Mouse (Mus musculus): Measurements from ENCODE around the gene Rassf3.

DNA sequence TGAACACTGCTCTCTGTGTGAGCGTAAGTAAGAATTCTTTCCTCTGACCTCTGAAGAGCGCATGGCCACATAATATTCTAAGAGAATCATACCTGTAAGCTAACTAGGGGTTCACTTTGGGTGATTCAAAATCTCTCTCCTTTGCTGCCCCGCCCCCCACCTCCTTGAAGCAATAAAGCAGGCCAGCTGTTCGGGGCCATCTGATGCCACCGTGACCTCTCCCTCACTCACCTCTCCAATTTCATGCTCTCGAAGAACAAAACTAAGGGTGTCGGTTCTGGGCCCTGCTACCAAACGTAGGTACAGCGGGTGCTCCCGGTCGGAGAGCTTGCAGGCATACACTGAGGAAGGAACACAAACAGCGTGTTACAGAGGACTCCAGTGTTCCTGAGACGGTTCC is 62.0 kb downstream of the Rassf3 start:
- TF ChIP-seq CTCF (IDR thresholded peaks at IDR 0.05; ENCODE audit: extremely low read depth, insufficient read depth, insufficient read length, insufficient replicate concordance): no peak
- no peak for TF ChIP-seq POLR2A (IDR thresholded peaks at IDR 0.05; ENCODE audit: low read depth, low read length)
